14 mouse cellular contexts compared by ENCODE assay signal in the genomic region with DNA sequence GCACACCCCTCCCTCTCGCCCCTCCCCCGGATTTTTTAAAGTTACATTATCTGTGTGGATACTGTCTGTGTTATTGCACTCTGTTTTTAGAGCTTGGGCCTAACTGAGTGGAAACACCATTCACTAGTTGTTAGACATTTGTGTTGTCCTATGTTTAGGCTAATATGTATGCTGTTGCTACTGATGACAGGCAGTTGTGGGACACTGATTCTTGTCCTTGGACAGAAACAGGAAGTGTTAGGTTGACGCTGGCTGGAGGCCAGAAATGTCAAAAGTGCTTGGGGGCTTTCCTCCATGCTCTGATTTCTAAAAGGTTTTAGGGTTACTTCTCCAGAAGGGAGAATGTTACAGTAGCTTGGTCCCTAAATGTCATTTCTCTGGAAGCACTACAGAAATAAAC. TPM values are rescaled to one million over a fixed set of nuclear protein-coding genes. Genes with fewer than 3 reads are reported as not detected.
DNase-seq lines count a peak whose midpoint lies in the region; ATAC-seq and TF ChIP-seq lines count a peak whose summit lies in the region.
"Had no signal": no experiment of that assay in that cellular context is flagged by ENCODE, and none has a peak within 500 bp of the region (broad histone marks: within the 10 kb centered on the region; RNA-seq: fewer than 3 reads in every experiment).

No protein-coding gene starts in this region.

- ATAC-seq in forebrain, embryonic 14.5 days: peak; percentile 40; the same call in 1 of the 2 replicates
- ATAC-seq in liver, embryonic 13.5 days (ENCODE audit: low read depth): no peak
- ATAC-seq in liver, postnatal 0 days: no peak
- 0 out of 2 replicates have a peak, but pooled peaks have one; percentile 54 for ATAC-seq in heart, embryonic 14.5 days (ENCODE audit: insufficient number of reproducible peaks, insufficient read depth, low FRiP score, low read depth)
- ATAC-seq: intestine, embryonic 15.5 days had no signal

- H3K36me3 ChIP-seq in forebrain, embryonic 14.5 days (ENCODE audit: control insufficient read depth, insufficient read depth, low read length): no peaks in the 10 kb centered on the region
- H3K36me3 ChIP-seq in forebrain, embryonic 10.5 days (replicated peaks): 0 out of 2 replicates have a peak, but pooled peaks cover 7% of the 10 kb centered on the region
- no peaks in the 10 kb centered on the region for H3K36me3 ChIP-seq in liver, embryonic 13.5 days
- no peaks in the 10 kb centered on the region for H3K36me3 ChIP-seq in liver, postnatal 0 days (replicated peaks; ENCODE audit: insufficient read depth, low read length)
- no peaks in the 10 kb centered on the region for H3K36me3 ChIP-seq in heart, embryonic 14.5 days (ENCODE audit: control insufficient read depth, insufficient read depth, low read length)
- H3K36me3 ChIP-seq: forebrain, embryonic 12.5 days; intestine, embryonic 15.5 days had no signal

- 58% methylated on average over 3 of the region's 3 CpGs for WGBS in forebrain, embryonic 14.5 days
- 68% methylated on average over 3 of the region's 3 CpGs for WGBS in forebrain, embryonic 10.5 days
- WGBS in liver, embryonic 13.5 days (ENCODE audit: insufficient replicate concordance): 55% methylated on average over 3 of the region's 3 CpGs
- 46% methylated on average over 3 of the region's 3 CpGs for WGBS in liver, postnatal 0 days (ENCODE audit: insufficient replicate concordance)
- 31% methylated on average over 3 of the region's 3 CpGs for WGBS in heart, embryonic 14.5 days

- no peaks in the 10 kb centered on the region for H3K4me1 ChIP-seq in forebrain, embryonic 14.5 days (ENCODE audit: control insufficient read depth, insufficient read depth, low read length)
- H3K4me1 ChIP-seq in forebrain, embryonic 10.5 days: peaks cover 3% of the 10 kb centered on the region; the same call in 1 of the 2 replicates
- H3K4me1 ChIP-seq in liver, embryonic 13.5 days (replicated peaks): peaks cover 41% of the 10 kb centered on the region
- no peaks in the 10 kb centered on the region for H3K4me1 ChIP-seq in liver, postnatal 0 days (ENCODE audit: insufficient read depth)
- peaks cover 0 to 13% of the 10 kb centered on the region in 2 experiments; a peak in 2 of 4 replicates for H3K4me1 ChIP-seq in heart, embryonic 14.5 days (ENCODE audit: control insufficient read depth in 2 of 2, insufficient read depth in 2 of 2, low read length in 2 of 2)
- H3K4me1 ChIP-seq: forebrain, embryonic 12.5 days had no signal

- H3K4me3 ChIP-seq in forebrain, embryonic 14.5 days (ENCODE audit: low read depth, low read length): no peak overlapping the region
- H3K4me3 ChIP-seq in forebrain, embryonic 10.5 days: no peak overlapping the region
- H3K4me3 ChIP-seq in liver, embryonic 13.5 days (replicated peaks): no peak overlapping the region
- no peak overlapping the region for H3K4me3 ChIP-seq in liver, postnatal 0 days (ENCODE audit: low read depth, low read length)
- no peak overlapping the region for H3K4me3 ChIP-seq in heart, embryonic 14.5 days (ENCODE audit: control insufficient read depth in 1 of 2, insufficient read depth in 1 of 2, low read depth in 1 of 2, low read length in 2 of 2)
- H3K4me3 ChIP-seq: forebrain, embryonic 12.5 days; intestine, embryonic 15.5 days; myocyte had no signal

- no peak overlapping the region for H3K9ac ChIP-seq in forebrain, embryonic 14.5 days (ENCODE audit: low read length)
- H3K9ac ChIP-seq in liver, embryonic 13.5 days: no peak overlapping the region
- no peak overlapping the region for H3K9ac ChIP-seq in liver, postnatal 0 days (replicated peaks)
- H3K9ac ChIP-seq in heart, embryonic 14.5 days (ENCODE audit: low read length): peak overlapping the region; percentile 21; the same call in 1 of the 2 replicates
- H3K9ac ChIP-seq: forebrain, embryonic 12.5 days; intestine, embryonic 15.5 days had no signal

- DNase-seq in forebrain, embryonic 14.5 days (ENCODE audit: low spot score): peak; percentile 42
- no peak for DNase-seq in forebrain, embryonic 10.5 days (ENCODE audit: extremely low spot score, low spot score)
- DNase-seq in liver, embryonic 13.5 days: no peak
- DNase-seq in liver, postnatal 0 days: no peak
- peak; percentile 45 to 82 for DNase-seq in monocyte, adult 2 months (ENCODE audit: low read depth in 1 of 2, low spot score in 2 of 2)
- DNase-seq in layer of hippocampus, adult 8-10 months (ENCODE audit: low spot score in 2 of 2): no peak
- DNase-seq in adrenal gland, adult (ENCODE audit: inconsistent age in 2 of 2, low spot score in 1 of 2): no peak
- DNase-seq: cerebellum, postnatal 10 days had no signal

- no peak overlapping the region for H3K27ac ChIP-seq in forebrain, embryonic 14.5 days (ENCODE audit: low read depth, low read length)
- no peak overlapping the region for H3K27ac ChIP-seq in forebrain, embryonic 10.5 days
- H3K27ac ChIP-seq in liver, embryonic 13.5 days: peak overlapping the region; percentile 59; the same call in 1 of the 2 replicates
- H3K27ac ChIP-seq in liver, postnatal 0 days (ENCODE audit: low read depth): no peak overlapping the region
- peak overlapping the region; percentile 33 to 53; a peak in 1 of 4 replicates for H3K27ac ChIP-seq in heart, embryonic 14.5 days (replicated peaks in 1 of 2; ENCODE audit: control insufficient read depth in 1 of 2, insufficient read depth in 1 of 2, low read depth in 2 of 2, low read length in 2 of 2)
- H3K27ac ChIP-seq: forebrain, embryonic 12.5 days; intestine, embryonic 15.5 days had no signal

- TF ChIP-seq CTCF in liver, postnatal 0 days (IDR thresholded peaks at IDR 0.05; ENCODE audit: low read depth): no peak

- no peak for TF ChIP-seq EP300 in liver, postnatal 0 days (IDR thresholded peaks at IDR 0.05; ENCODE audit: low read depth)

- no peak overlapping the region for H3K4me2 ChIP-seq in forebrain, embryonic 14.5 days (ENCODE audit: low read length)
- no peak overlapping the region for H3K4me2 ChIP-seq in liver, embryonic 13.5 days
- H3K4me2 ChIP-seq in liver, postnatal 0 days (ENCODE audit: low read depth, low read length): no peak overlapping the region
- no peak overlapping the region for H3K4me2 ChIP-seq in heart, embryonic 14.5 days (ENCODE audit: low read length)
- H3K4me2 ChIP-seq: forebrain, embryonic 12.5 days; intestine, embryonic 15.5 days had no signal

- no peaks in the 10 kb centered on the region for H3K9me3 ChIP-seq in forebrain, embryonic 14.5 days (replicated peaks; ENCODE audit: control insufficient read depth, low read length)
- no peaks in the 10 kb centered on the region; the same call in 1 of the 2 replicates for H3K9me3 ChIP-seq in forebrain, embryonic 10.5 days
- no peaks in the 10 kb centered on the region for H3K9me3 ChIP-seq in liver, embryonic 13.5 days (replicated peaks)
- no peaks in the 10 kb centered on the region for H3K9me3 ChIP-seq in liver, postnatal 0 days (ENCODE audit: low read length)
- no peaks in the 10 kb centered on the region for H3K9me3 ChIP-seq in heart, embryonic 14.5 days (ENCODE audit: control insufficient read depth, low read length)
- H3K9me3 ChIP-seq: forebrain, embryonic 12.5 days; intestine, embryonic 15.5 days had no signal

- H3K27me3 ChIP-seq in forebrain, embryonic 14.5 days (replicated peaks; ENCODE audit: control insufficient read depth, insufficient read depth, low read length): no peaks in the 10 kb centered on the region
- no peaks in the 10 kb centered on the region for H3K27me3 ChIP-seq in forebrain, embryonic 10.5 days (ENCODE audit: poor library complexity, severe bottlenecking)
- no peaks in the 10 kb centered on the region for H3K27me3 ChIP-seq in liver, embryonic 13.5 days
- H3K27me3 ChIP-seq in liver, postnatal 0 days (ENCODE audit: insufficient read depth, low read length): no peaks in the 10 kb centered on the region
- H3K27me3 ChIP-seq in heart, embryonic 14.5 days (ENCODE audit: control insufficient read depth, insufficient read depth, low read length): no peaks in the 10 kb centered on the region
- H3K27me3 ChIP-seq: forebrain, embryonic 12.5 days; intestine, embryonic 15.5 days had no signal

RNA-seq across cellular contexts. Expression of a gene that starts 29.1 kb away (rescaled TPM):
- polyA plus RNA-seq in forebrain, embryonic 14.5 days (2014; fragmentation: Nextera tagmentation; extraction: Ambion mirVana): 81.3 and 88.9 TPM in 2 replicates
- 59.8 and 60.7 TPM in 2 replicates for polyA plus RNA-seq in forebrain, embryonic 10.5 days (2016; fragmentation: Nextera tagmentation; extraction: Ambion mirVana)
- polyA plus RNA-seq in liver, embryonic 13.5 days (2015; fragmentation: Nextera tagmentation; extraction: Ambion mirVana): 43.7 and 50.6 TPM in 2 replicates
- 21.1 and 22.1 TPM in 2 replicates for polyA plus RNA-seq in liver, postnatal 0 days (2015; fragmentation: Nextera tagmentation; extraction: Ambion mirVana)
- polyA plus RNA-seq in heart, embryonic 14.5 days (2014; fragmentation: Nextera tagmentation; extraction: Ambion mirVana): 14.3 and 20.2 TPM in 2 replicates
- total RNA-seq in layer of hippocampus, adult 8-10 months (2022): 10 to 100 TPM; 59.6 to 78.1 (median 72.4) TPM

RNA-seq across cellular contexts. Expression of a gene that starts 54.3 kb away (rescaled TPM):
- polyA plus RNA-seq in forebrain, embryonic 14.5 days (2014; fragmentation: Nextera tagmentation; extraction: Ambion mirVana): not detected in 2 replicates
- not detected in 2 replicates for polyA plus RNA-seq in forebrain, embryonic 10.5 days (2016; fragmentation: Nextera tagmentation; extraction: Ambion mirVana)
- polyA plus RNA-seq in liver, embryonic 13.5 days (2015; fragmentation: Nextera tagmentation; extraction: Ambion mirVana): not detected in 2 replicates
- not detected in 2 replicates for polyA plus RNA-seq in liver, postnatal 0 days (2015; fragmentation: Nextera tagmentation; extraction: Ambion mirVana)
- not detected in 2 replicates for polyA plus RNA-seq in heart, embryonic 14.5 days (2014; fragmentation: Nextera tagmentation; extraction: Ambion mirVana)
- total RNA-seq in layer of hippocampus, adult 8-10 months (2022): not detected
- polyA plus RNA-seq: C2C12; intestine, embryonic 15.5 days; limb, embryonic 14.5 days; myocyte had no signal

Comparison
In these comparisons a context has a peak if more than half of its experiments do, and no peak if none do; other contexts are left out.
1. DNase-seq: peak in forebrain, embryonic 14.5 days (single experiment) and monocyte, adult 2 months (2 of 2); none in forebrain, embryonic 10.5 days (single experiment), liver, embryonic 13.5 days (single experiment), liver, postnatal 0 days (single experiment), layer of hippocampus, adult 8-10 months (0 of 2) and adrenal gland, adult (0 of 2).
2. H3K27ac ChIP-seq: peak in liver, embryonic 13.5 days (single experiment) and heart, embryonic 14.5 days (2 of 2); none in forebrain, embryonic 14.5 days (single experiment), forebrain, embryonic 10.5 days (single experiment) and liver, postnatal 0 days (single experiment).
3. ATAC-seq: peak in forebrain, embryonic 14.5 days (single experiment) and heart, embryonic 14.5 days (single experiment); none in liver, embryonic 13.5 days (single experiment) and liver, postnatal 0 days (single experiment).